Mouse (Mus musculus) urinary bladder, adult 18-20 months (tissue): ENCODE data around the gene Atg4d.
"Not testable (repeated sequence)": the region's sequence is repeated elsewhere in the genome, so short reads cannot be mapped to it uniquely, and the experiment has no call there.

ENCODE experiments used
- DNase-seq, 2 experiments: peaks; one replicate each; pipeline ENCODE4 v3.0.0; 2022; ENCODE audit warnings: low spot score in 2 of 2, mixed read lengths in 2 of 2

The Atg4d gene

DNA sequence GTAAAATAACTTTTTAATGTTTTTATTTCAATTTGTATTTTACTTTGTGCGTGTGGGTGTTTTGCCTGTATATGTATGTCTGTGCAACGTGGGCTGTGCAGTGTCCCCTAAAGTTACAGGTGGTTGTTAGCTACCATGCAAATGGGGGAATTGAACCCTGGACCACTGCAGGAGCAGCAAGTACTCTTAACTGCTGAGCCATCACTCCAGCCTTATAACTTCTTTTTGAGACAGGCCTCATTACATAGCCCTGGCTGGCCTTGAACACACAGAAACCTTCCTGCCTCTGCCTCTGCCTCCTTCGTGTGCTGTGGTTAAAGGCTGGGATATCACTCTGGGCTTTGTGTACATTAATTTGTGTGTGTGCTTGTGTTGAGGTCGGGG lies 25.6 kb upstream of the Atg4d start:
- no peak for DNase-seq

DNA sequence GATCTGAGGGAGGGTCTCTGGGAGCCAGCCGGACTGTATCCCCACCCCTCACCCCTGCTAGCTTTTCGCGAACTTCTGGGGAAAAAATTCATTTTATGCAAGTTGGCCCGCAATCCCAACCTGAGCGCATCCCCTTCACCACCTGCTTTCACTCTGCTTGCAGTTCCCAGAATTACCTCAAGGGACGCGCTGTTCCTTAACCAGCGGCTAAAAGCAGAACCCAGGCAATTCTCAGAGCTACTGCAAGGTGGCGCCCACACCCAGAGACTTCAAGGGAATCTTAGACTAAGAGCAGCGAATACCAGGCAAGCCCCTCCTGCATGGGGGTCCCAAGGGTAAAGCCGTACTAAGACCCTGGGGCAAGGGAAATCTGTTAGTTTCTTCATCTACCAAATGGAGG lies 23.8 kb upstream of the Atg4d start:
- DNase-seq: peak; percentile 61 to 66

DNA sequence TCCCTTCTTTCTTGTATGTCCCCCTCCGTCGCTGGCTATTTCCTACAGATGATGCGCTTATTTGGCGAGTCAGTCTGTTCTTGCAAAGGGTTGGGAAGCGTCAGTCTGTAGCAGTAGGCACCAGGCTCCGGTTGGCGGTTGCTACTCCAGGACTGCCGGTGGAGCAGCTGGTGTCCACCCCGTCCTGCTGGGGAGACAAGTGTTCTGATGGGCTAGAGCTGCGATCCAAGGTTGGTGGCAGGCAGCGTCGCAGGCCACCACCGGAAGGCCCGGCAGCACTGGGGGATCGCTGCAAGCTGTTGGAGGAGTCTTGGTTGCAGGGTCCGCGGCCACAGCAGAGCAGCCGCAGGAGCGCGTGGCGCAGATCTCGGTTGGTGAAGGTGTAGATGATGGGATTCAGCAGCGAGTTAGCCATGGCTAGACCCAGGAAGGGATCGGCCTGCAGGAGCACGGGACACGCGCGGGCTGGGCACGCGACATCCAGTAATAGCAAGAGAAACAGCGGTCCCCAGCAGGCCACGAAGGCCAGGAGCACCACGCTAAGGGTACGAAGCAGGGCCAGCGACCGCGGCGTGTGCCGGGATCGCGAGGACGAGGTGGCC lies 21.2 kb upstream of the Atg4d start:
- DNase-seq: no peak

DNA sequence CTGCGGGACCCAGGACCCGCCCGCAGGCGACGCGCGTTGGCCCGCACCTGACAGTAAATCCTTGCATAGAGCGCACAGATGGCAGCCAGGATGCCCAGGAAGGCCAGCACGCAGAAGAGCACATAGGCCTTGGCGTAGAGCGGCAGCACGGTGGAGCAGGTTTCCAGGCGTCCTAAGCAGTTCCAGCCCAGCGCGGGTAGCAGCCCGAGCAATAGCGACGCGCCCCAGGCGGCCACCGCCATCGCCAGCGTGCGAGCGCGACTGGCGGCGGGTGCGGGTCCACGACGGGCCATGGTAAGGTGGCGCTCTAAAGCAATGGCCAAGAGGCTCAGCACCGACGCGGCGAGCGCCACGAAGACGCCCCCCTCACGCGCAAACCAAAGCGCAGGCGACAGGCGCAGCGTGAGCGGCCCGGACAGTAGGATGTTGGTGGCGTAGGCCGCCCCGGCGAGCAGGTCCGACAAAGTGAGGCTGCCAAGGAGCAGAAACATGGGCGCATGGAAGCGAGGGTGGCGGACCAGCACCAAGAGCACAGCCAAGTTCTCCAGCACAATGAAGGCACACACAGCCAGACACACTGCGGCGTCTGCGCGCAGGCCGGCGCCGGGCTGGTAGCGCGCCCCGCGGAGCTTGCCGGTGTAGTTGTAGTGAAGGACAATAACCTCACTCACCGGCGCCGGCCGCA lies 20.5 kb upstream of the Atg4d start:
- peak in 1 of 2 experiments; percentile 44 for DNase-seq

DNA sequence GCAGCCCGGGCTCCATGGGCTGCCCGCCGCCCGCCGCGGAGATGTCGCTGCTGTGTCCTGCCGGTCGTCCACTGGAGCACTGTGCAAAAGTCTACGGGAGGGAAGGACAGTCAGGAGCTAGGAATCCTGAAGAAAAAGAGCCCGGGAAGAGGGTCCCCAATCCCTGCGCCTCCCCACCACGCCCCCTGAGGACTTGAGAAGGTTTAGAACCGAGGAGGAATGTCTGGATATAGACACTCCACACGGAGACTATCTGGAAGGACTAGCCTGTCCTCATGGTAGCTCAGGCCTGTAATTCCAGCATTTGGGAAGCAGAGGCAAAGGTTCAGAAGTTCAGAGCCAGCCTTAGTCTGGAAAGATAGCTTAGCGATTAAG lies 20.0 kb upstream of the Atg4d start:
- DNase-seq: no peak

DNA sequence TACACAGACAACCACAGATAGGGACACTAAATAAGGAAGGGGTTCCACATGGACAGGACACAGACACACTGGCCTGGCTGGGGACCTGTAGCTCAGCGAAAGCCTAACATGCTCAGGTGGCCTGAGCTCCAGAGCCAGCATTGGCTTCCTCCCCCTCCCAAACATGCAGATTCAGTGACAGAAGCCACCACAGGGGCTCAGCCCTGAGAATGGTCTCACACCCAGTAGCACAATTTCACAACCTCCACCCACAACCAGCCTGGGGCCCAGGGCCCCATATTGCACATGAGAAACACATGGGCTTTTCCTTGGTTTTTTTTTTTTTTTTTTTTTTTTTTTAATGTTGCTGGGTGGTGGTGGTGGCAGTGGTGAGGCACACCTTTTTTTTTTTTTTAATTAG lies 18.8 kb upstream of the Atg4d start:
- no peak for DNase-seq

DNA sequence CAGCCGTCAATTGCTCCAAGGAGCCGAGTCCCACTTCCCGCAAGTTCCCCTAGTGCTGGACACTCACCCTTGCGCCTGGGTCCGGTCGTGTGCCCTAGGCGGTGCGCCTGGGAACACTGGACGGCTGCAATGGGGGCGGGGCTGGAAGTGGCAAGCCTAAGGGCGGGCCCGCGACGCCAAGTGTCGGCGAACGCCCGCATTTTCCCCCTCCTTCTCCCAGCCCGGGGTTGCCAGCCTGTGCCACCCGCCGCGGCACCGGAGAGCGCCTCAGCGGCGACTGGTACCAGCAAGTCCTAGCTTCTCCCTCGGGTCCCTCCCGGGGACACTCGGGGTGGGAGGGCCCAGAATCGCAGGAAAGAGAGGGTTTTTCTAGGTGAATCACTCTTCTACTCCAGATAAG lies 16.8 kb upstream of the Atg4d start, which contains the start of gene S1pr5:
S1pr5 (minus strand) TSS at position 118 of the 400 bp plus-strand sequence.
- DNase-seq: peak; percentile 34 to 41

DNA sequence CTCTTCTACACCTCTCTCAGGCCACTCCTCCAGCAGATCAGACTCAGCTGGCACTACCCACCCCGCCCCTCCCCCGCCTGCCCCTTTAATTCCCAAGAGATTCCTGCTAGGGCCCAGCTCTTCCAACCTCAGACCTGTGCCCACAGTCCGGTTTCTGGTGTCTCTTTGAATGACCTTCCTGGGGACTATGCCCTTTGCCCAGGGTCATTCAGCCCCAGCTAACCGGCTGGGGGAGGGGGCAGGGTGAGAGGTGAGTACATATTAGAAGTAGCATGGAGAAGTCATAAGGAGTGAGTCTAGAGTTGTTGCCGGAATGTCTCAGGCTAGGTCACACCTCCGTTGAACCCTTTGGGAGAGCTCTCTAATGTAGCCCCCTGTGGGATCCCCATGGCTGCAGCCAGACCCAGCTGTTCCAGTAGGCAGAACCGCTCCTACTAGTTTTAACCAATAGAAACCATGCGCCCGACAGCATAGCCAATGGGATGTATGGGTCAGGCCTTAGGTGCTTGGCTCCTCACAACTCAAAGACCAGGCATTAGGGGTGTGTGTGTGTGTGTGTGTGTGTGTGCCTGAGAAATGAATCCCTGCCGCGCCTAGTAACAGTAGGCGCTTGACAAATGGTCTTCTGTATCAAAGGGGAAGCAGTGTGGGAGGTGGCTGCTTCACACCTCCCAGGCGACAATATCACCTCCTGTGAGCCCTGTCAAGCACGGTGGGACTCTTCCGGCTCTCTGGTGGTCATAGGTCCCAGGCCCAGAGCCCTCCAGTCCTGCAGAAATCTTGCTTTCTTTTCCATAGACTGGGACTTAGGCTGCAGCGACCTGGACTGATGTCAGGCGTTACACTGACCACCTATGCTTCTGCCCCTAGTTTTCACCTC lies 15.2 kb upstream of the Atg4d start:
- DNase-seq: no peak

DNA sequence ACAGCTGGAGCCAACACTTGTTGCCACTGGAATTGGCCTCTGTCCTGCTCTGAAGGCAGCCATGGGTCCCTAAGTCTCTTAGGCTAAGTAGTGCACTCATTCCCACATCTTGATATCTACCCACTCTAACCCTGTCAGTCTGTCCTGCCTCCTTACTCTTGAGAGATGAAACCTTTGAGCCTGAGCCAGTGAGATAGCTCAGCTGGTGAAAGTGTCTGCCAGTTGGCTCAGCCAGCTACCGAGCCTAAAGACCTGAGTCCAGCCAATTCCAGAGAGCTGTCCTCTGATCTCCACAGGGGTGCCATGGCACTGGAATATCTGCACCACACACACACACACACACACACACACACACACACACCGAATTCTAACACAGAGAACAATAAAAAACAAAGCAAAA lies 14.6 kb upstream of the Atg4d start:
- no peak for DNase-seq

DNA sequence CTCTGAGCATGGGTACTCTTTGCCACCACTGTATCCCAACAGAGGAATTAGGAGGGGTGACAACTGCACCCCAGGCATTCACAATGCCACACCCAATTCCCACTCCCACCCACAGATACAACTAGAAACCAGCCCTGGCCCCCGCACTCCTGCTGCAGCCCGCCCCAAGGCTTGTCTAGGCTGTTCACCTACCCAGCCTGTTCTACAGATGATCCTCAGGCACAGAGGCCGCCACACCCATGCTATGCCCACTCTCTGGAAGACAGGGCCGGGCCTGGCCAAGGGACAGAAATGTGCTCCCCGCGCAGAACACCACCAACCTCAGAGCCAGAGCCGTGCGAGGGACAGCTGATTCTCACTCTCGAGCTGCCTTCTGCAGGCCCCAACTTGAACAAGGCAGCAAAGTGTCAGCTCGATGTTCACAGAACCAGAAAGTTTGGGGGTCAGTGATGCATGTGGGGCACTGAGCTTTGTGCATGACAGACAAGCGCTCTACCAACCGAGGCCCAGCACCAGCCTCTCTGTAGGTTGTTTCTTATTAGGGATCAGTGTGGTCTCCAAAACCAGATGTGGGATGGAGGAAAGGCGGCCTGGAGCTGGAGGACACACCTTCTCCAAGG lies 13.9 kb upstream of the Atg4d start:
- peak in 1 of 2 experiments; percentile 34 for DNase-seq

DNA sequence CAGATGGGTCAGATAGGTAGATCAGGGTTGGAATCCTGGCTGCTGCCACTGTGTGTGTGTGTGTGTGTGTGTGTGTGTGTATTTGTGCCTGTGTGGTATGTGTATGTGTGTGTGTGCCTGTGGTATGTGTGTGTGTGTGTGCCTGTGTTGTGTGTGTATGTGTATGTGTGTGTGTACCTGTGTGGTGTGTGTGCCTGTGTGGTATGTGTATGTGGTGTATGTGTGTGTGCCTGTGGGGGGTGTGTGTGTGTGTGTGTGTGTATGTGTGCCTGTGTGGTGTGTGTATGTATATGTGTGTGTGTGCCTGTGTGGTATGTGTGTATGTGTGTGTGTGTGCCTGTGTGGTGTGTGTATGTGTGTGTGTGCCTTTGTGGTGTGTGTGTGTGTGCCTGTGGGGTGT lies 10.4 kb upstream of the Atg4d start:
- no peak for DNase-seq

DNA sequence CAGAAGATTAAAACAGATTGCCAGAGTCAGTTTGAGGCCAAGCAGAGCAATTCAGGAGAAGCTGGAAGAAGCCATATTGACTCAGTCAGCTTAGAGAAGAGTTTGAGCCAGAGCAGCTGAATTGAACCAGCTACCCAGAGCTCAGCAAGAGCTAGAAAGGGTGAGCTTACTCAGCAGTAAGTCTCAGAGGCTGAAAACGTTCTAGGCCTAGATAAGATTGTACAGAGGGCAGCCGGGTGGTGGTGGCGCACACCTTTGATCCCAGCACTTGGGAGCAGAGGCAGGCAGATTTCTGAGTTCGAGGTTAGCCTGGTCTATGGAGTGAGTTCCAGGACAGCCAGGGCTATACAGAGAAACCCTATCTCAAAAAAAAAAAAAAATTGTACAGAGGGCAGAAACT lies 8.7 kb upstream of the Atg4d start:
- not testable (repeated sequence) for DNase-seq

DNA sequence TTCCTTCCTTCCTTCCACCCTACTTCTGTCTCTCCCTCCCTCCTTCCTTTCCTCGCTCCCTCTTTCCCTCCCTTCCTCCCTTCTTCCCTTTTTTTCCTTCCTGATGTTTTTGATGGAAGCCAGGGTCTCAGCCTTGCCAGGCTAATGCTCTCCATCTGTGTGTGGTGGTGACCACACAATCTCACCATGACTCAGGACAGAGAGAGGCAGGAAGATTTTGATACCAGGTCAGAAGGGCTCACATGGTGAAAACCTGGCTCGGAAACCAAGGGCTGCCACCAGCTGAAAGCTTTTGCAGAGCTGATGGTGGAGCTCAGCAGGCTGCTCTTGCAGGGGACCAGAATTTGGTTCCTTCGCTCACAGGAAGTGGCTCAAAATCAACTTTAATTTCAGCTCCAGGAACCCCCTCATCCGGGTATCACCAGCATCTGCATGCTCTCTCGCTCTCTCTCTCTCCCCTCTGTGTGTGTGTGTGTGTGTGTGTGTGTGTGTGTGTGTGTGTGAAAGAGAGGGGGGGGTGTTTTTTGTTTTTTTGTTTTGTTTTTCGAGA lies 4.5 kb upstream of the Atg4d start:
- DNase-seq: no peak

DNA sequence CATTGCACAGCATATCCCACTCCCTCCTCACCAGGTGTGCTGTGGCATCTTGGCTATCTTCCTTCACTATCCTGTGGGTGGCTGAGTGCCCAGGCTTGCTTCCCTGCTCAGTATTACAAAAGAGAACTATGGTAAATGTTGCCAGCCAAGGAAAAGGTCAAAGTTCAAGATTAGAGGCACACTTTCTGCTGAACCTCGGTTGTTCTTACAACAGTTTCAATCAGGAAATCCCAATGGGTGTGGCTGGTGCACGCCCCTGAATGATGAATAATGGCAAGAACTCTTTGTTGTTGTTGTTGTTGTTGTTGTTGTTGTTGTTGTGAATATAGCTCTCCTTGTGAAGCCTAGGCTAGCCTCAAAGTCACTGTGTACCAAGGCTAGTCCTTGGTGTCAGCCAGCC lies 3.3 kb upstream of the Atg4d start:
- DNase-seq: no peak

DNA sequence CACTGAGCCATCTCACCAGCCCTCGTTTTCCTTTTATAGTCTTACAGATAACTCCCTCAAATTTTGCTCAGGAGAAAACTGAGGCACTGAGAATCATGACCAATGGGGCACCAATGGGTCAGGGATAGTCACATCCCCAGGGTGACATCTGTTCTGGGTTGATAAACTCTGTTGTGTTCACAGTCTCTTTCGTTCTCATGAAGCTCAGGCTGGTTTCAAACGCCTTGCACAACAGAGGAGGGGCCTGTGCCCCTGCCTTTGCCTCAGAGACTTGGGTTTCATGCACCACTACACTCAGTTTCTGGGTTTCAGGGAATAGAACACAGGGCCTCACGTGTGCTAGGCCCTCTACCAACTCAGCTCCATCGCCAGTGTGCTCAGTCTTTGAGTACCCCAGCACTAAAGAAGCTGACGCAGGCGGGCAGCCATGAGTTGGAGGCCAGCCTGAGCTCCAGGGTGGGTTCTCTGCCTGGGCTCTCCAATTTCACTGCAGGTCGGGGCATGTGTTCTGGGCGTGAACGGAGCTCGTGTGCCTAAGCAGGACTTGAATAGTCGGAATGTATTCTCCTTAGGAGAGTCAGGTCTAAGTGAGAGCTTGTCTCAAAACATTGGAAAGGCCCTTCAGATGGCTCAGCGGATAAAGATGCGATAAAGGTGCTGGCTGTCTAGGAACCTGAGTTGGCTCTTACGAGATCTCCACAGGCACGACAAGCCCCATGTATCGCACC lies 657 bp upstream of the Atg4d start:
- DNase-seq: peak in 1 of 2 experiments; percentile 61

DNA sequence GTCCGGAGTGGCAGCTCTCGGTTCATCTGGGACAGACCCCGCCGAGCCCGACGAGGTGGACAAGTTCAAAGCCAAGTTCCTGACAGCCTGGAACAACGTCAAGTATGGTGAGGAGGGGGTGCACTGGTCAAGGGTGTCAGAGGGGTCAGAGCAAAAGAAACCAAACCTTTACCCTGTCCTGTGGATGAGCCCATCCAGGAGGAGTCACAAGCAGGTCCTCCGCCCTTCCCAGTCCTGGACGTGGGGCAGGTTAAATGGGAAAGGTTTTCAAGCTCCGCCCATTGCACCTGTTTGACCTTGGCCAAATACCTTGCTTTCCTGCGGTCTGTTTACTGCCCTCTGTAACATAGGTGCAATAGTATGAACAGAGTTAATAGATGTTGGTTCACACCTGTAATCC lies 518 bp downstream of the Atg4d start:
- no peak for DNase-seq

DNA sequence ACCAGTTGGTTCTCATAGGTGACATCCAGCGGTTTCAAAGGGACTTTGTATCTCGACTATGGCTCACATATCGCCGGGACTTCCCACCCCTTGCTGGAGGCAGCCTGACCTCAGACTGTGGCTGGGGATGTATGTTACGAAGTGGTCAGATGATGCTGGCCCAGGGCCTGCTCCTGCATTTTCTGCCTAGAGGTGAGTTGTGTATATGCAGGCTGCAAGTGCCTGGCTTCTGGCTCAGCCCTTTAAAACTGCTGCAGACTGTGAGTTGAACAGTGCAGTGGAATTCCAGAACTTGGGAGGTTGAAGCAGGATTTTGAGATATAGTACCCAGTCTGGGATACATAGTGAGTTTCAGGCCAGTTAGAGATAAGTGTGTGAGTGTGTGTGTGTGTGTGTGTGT lies 1.8 kb downstream of the Atg4d start:
- no peak for DNase-seq

DNA sequence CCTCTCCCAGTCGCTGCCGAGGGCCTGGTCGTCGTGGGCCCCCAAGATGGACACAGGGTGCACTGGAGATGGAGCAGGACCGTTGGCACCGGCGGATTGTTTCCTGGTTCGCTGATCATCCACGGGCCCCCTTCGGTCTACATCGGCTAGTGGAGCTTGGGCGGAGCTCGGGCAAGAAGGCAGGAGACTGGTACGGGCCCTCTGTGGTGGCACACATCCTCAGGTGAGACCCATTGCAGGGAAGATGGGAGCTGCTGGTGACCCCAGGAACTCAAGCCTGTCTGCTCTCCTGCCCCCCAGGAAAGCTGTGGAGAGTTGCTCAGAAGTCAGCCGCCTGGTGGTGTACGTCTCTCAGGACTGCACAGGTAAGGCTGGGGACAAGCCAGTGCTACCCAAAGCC lies 3.2 kb downstream of the Atg4d start:
- DNase-seq: no peak

DNA sequence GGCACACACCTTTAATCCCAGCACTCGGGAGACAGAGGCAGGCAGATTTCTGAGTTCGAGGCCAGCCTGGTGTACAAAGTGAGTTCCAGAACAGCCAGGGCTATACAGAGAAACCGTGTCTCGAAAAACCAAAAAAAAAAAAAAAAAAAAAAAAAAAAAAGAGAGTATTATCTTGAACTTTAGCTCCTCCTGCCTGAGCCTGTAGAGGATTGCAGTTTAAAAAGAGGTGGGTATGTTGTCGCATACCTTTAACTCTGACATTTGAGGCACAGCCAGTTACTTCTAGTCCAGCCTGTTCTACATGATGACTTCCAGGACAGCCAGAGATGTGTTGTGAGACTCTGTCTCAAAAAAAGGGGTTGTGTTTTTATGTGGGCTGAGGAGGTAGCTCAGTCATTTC lies 4.5 kb downstream of the Atg4d start:
- not testable (repeated sequence) for DNase-seq

DNA sequence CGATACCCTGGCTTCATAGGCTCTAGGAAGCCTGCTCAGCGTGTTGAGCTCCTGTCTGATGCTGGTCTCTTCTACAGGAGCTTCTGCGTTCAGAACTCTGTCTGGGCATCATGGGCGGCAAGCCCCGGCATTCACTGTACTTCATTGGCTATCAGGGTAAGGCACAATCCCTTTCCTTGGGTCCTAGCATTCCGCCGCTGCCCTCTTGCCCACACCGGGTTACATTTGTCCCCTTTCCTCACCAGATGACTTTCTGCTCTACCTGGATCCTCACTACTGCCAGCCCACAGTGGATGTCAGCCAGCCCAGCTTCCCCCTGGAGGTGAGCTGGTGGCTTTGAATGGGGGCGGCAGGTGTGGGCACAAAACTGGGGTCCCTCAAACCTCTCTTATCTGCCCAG lies 7.3 kb downstream of the Atg4d start:
- DNase-seq: no peak

DNA sequence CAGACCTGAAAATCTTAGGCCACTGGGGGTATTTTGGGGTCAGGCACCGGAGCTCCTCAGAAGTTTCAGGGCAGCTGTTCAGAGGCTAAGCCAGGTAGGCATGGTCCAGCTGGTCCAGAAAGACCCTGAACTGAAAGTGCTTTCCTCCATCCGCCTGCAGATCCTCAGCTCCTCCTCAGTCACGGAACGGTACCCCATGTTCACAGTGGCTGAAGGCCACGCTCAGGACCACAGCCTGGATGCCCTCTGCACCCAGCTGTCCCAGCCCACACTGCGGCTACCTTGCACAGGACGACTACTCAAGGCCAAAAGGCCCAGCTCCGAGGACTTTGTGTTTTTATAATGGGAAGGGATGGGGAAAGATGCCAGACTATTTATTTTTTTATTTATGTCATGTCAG lies 8.0 kb downstream of the Atg4d start:
- no peak for DNase-seq
